Mouse (Mus musculus) embryonic facial prominence, embryonic 12.5 days (tissue): ENCODE measurements around the gene Urod. TPM values are rescaled to one million over a fixed set of nuclear protein-coding genes. Genes with fewer than 3 reads are reported as not detected.

Experiments used
- ATAC-seq: fragments of 200-750 bp; cut with Nextera tagmentation; 2 replicates; pipeline ENCODE4 v1.8.0; 2017; ENCODE audit not compliant: insufficient number of reproducible peaks, insufficient read depth, low FRiP score, low TSS enrichment
- H3K27ac ChIP-seq: fragments of 300-500 bp; sonication (generic); 2 replicates; pipeline ENCODE4 v1.5.1; 2016; ENCODE audit warnings: mild to moderate bottlenecking
- H3K27me3 ChIP-seq: fragments of 300-500 bp; sonication (generic); 2 replicates; pipeline ENCODE4 v1.6.1; 2016; ENCODE audit warnings: mild to moderate bottlenecking, moderate library complexity
- H3K36me3 ChIP-seq: fragments of 300-500 bp; sonication (generic); 2 replicates; pipeline ENCODE4 v1.6.1; 2016; ENCODE audit warnings: mild to moderate bottlenecking
- H3K4me1 ChIP-seq: fragments of 300-500 bp; sonication (generic); 2 replicates; pipeline ENCODE4 v1.6.1; 2016
- H3K4me2 ChIP-seq: fragments of 300-500 bp; sonication (generic); replicated peaks from 2 replicates; pipeline ENCODE4 v1.6.1; 2016; ENCODE audit warnings: mild to moderate bottlenecking, moderate library complexity
- H3K4me3 ChIP-seq: fragments of 300-500 bp; sonication (generic); 2 replicates; pipeline ENCODE4 v1.5.1; 2016; ENCODE audit warnings: mild to moderate bottlenecking
- H3K9ac ChIP-seq: fragments of 300-500 bp; sonication (generic); 2 replicates; pipeline ENCODE4 v1.6.1; 2016; ENCODE audit warnings: mild to moderate bottlenecking, moderate library complexity
- H3K9me3 ChIP-seq: fragments of 300-500 bp; sonication (generic); 2 replicates; pipeline ENCODE4 v1.6.1; 2016; ENCODE audit warnings: mild to moderate bottlenecking, moderate library complexity
- WGBS: fragments of 180-500 bp; shearing (Covaris S2); methylation state at CpG from one replicate; pipeline ENCODE4 v1.1.7; 2016; 5-methylcytosine and 5-hydroxymethylcytosine counted together
- polyA plus RNA-seq: library from polyadenylated mRNA; unstranded; fragments of >200 nt; fragmentation: Nextera tagmentation; extraction: Ambion mirVana; gene quantifications from 2 replicates; pipeline ENCODE4 v1.2.1, GENCODE M21; 2016

The Urod gene
- polyA plus RNA-seq, 1 experiment from 2014 or later = 110 TPM

DNA sequence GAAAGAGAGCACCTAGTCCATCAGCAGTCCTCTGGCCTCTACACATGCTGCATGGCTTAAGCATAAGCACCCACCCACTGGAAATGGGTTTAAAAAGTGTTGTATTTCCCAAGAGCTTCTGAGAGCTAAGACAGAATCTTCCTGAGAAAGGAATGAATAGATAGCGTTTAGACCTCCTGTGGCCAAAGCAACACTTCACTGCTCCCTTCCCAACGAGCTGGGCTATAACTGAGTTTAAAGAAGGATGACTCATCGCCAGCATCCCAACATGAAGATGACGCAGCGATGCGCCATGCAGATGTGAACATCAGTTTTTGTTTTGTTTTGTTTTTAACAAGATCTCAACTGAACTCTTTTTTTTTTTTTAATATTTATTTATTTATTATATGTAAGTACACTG lies 19.4 kb upstream of the Urod start:
- Histone ChIP-seq H3K36me3 (no peaks in the 10 kb centered on the region), H3K27ac (no peak overlapping the region), H3K4me1 (no peaks in the 10 kb centered on the region), H3K27me3 (no peaks in the 10 kb centered on the region), H3K4me3 (no peak overlapping the region), H3K9me3 (no peaks in the 10 kb centered on the region), H3K4me2 (no peak overlapping the region), H3K9ac (no peak overlapping the region)
- no peak for ATAC-seq
- 86% methylated on average over 6 of the region's 6 CpGs for WGBS

DNA sequence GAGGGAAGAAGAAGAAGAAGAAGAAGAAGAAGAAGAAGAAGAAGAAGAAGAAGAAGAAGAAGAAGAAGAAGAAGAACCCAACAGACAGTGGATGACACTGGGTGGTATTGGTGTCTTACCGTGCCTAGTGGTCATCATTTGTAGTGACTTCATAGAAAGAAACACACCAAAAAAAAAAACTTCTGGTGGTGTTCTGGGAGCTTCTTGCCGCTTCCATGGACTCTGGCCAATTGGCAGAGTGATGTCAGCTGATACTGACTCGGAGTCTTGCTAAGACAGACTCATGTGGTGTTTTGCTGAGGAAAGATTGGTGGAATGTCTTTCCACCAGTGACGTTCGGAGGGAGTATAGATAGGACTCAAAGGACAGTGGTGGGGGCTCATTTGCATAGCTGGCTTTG lies 16.0 kb upstream of the Urod start:
- Histone ChIP-seq H3K9me3 (no peaks in the 10 kb centered on the region), H3K4me2 (no peak overlapping the region), H3K4me3 (no peak overlapping the region), H3K4me1 (no peaks in the 10 kb centered on the region), H3K27ac (no peak overlapping the region), H3K27me3 (no peaks in the 10 kb centered on the region), H3K9ac (no peak overlapping the region), H3K36me3 (no peaks in the 10 kb centered on the region)
- 83% methylated on average over 5 of the region's 5 CpGs for WGBS
- no peak for ATAC-seq

DNA sequence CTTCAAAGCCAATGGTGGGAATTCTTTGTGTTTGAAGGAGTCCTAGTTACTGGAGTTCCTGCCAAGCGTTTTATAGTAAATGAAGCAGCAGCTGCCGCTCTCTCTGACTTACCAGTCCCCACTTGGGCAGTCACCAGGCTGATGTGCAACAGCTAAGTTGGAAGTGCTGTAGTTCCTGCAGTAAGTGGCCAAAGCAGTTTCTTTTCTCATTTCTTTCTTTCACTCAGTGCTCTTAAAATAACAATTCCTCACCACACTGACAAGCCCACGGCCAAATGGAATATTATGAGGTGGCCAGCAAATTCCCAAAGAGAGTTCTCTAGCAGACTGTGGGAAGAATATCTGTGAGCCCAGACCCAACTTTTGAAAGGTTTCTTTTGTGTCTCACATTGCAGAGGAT lies 12.8 kb upstream of the Urod start:
- Histone ChIP-seq H3K4me1 (peaks cover 8% of the 10 kb centered on the region), H3K27ac (no peak overlapping the region), H3K9ac (no peak overlapping the region), H3K36me3 (peaks cover 3% of the 10 kb centered on the region; the same call in 1 of the 2 replicates), H3K4me3 (no peak overlapping the region), H3K27me3 (no peaks in the 10 kb centered on the region), H3K4me2 (no peak overlapping the region), H3K9me3 (no peaks in the 10 kb centered on the region)
- 79% methylated on average over 3 of the region's 3 CpGs for WGBS
- no peak for ATAC-seq

DNA sequence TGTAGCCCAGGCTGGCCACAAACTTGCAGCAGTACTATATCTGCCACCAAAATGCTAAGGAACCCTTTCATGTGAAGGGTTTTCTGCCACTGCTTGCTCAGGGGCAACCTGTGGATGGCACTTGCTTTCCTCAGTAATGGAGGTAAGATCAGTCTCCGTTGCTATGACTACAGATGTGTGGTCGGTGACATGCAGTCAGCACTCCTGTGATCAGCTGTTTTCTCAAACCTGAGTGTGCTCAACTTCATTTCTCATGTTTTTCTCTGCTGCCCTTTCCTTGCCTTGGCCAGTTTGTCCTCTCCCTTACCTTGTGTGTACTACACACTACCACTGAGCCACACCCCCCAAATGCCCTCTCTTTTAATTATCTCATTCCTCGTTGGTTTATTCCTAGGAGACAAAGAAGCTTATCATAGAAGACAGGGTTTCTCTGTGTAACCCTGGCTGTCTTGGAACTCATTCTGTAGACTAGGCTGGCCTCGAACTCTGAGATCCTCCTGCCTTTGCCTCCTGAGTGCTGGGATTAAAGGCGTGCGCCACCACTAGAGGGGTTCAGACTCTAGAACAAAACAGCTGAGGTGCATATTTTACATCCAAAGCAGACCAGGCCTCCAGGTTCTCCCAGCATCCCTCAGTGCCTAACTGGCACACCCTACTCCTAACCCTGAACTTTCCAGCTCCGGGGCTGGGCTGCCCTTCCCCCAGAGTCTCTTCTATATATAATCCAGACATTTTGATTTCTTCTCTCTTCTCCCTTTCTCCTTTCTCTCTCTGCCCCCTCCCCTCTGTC lies 11.6 kb upstream of the Urod start:
- H3K4me1 ChIP-seq = peaks cover 8% of the 10 kb centered on the region
- no peaks in the 10 kb centered on the region for H3K9me3 ChIP-seq
- peaks cover 9% of the 10 kb centered on the region; the same call in 1 of the 2 replicates for H3K36me3 ChIP-seq
- ATAC-seq = no peak
- no peak overlapping the region for H3K9ac ChIP-seq
- no peaks in the 10 kb centered on the region for H3K27me3 ChIP-seq
- H3K27ac ChIP-seq = no peak overlapping the region
- 72% methylated on average over 7 of the region's 7 CpGs for whole genome bisulfite sequencing
- H3K4me3 ChIP-seq = no peak overlapping the region
- no peak overlapping the region for H3K4me2 ChIP-seq

DNA sequence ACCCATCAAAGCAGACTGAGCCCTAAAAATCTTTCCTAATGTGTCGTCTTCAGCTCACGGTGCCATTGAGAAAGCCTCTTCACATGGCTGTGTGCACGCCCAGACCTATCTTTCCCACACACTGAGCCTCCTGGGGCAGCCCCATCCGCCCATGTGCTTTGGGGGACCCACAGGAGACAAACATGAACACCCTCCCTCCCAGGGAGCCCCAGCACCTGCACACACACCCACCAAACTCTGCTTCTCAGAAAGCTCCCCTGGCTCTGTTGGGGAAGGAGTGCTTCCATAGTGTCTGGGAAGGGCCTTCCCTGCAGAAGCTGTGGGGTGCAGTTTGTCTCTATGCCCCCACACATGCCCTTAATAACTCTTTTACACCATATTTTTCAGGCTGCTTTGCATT lies 10.4 kb upstream of the Urod start:
- Histone ChIP-seq H3K36me3 (peaks cover 16% of the 10 kb centered on the region; the same call in 1 of the 2 replicates), H3K9ac (no peak overlapping the region), H3K4me2 (no peak overlapping the region), H3K27ac (no peak overlapping the region), H3K4me3 (no peak overlapping the region), H3K27me3 (no peaks in the 10 kb centered on the region), H3K9me3 (no peaks in the 10 kb centered on the region), H3K4me1 (peaks cover 8% of the 10 kb centered on the region)
- WGBS = 88% methylated on average over 4 of the region's 4 CpGs
- no peak for ATAC-seq

DNA sequence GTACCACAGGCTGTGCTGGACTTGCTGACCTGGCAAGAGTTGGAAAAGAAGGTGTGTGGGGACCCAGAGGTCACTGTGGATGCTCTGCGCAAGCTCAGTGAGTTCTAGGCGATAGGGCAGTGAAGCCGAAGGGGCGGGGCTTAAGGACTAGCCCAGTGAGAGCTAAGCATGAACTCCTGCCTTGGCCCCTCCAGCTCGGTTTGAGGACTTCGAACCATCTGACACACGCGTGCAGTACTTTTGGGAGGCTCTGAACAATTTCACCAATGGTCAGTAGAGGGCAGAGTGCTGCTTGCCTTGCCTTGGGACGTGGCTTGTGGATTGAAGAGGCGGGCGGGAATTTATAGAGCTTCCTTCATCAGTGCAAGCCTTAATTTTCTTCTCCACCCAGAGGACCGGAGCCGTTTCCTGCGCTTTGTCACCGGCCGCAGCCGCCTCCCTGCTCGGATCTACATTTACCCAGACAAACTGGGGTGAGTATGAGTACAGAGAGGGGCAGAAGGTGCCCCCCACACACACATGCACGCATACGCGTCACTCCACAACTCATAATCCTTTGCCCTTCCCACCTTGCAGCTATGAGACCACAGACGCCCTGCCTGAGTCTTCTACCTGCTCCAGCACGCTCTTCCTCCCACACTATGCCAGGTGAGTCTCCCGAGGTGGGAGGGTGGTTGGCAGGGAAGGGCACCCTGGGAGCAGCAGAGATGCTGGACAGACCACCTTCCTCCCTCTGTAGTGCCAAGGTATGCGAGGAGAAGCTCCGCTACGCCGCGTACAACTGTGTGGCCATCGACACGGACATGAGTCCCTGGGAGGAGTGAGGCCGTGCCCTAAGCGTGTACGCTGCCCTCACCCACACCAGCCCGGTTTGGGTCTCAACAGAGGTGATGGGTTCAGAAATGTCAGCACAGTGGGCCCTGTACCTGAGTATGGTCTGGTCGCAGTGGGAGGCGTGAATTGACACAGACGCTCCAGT lies 8.6 kb upstream of the Urod start:
- H3K27ac ChIP-seq = no peak overlapping the region

DNA sequence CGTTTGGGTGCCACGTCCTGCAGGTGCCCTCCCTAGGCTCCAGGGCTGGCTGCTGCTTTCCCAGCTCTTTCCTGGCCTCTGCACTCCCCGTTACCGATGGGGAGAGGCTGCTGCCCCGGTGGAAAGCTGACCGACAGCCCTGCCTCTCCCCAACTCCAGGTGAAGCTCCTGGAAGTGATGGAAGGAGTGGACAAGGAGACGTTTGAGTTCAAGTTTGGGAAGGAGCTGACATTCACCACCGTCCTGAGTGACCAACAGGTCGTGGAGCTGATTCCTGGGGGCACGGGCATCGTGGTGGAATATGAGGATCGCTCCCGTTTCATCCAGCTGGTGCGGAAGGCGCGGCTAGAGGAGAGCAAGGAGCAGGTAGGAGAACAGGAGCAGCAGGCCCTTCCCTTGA lies 7.7 kb upstream of the Urod start:
- H3K9me3 ChIP-seq = no peaks in the 10 kb centered on the region
- H3K27ac ChIP-seq = no peak overlapping the region
- H3K27me3 ChIP-seq = no peaks in the 10 kb centered on the region
- 89% methylated on average over 16 of the region's 16 CpGs for WGBS
- H3K4me3 ChIP-seq = no peak overlapping the region
- H3K9ac ChIP-seq = no peak overlapping the region
- peaks cover 18% of the 10 kb centered on the region; the same call in 1 of the 2 replicates for H3K36me3 ChIP-seq
- H3K4me1 ChIP-seq = peaks cover 8% of the 10 kb centered on the region
- no peak for ATAC-seq
- no peak overlapping the region for H3K4me2 ChIP-seq

More for the DNA sequence above, 8.6 kb upstream of the Urod start:
- 57% methylated on average over 38 of the region's 38 CpGs for WGBS
- Histone ChIP-seq H3K4me1 (peaks cover 8% of the 10 kb centered on the region), H3K9me3 (no peaks in the 10 kb centered on the region), H3K4me2 (no peak overlapping the region; the same call in 1 of the 2 replicates), H3K36me3 (peaks cover 18% of the 10 kb centered on the region; the same call in 1 of the 2 replicates), H3K4me3 (no peak overlapping the region), H3K9ac (peak overlapping the region; percentile 25; the same call in 1 of the 2 replicates), H3K27me3 (no peaks in the 10 kb centered on the region)
- peak; percentile 52; the same call in 1 of the 2 replicates for ATAC-seq

DNA sequence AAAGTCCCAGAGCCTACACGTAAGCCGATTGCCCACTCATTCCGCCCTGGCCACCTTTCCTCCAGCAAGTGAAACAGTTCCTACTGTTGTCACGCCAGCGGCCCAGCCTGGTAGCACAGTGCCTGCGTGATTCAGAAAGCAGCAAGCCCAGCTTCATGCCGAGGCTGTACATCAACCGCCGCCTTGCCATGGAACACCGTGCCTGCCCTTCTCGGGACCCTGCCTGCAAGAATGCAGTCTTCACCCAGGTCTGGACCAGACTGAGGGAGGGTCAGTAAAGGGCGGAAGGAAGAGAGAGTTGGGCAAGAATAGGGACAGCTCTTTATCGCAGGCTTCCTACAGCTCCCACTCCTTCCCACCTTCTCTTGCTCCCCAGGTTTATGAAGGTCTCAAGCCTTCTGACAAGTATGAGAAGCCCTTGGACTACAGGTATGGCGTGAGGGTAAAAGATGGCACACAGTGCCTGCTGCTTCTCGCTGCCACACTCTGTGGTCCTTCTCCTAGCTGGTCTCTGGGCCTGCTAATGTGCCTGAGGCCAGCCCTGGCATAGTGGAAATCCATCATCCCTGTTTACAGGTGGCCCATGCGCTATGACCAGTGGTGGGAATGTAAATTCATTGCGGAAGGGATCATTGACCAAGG lies 5.4 kb upstream of the Urod start:
- no peaks in the 10 kb centered on the region for H3K9me3 ChIP-seq
- H3K4me2 ChIP-seq = no peak overlapping the region
- H3K36me3 ChIP-seq = peaks cover 18% of the 10 kb centered on the region; the same call in 1 of the 2 replicates
- ATAC-seq = no peak
- no peak overlapping the region for H3K9ac ChIP-seq
- no peaks in the 10 kb centered on the region for H3K27me3 ChIP-seq
- no peak overlapping the region for H3K27ac ChIP-seq
- 88% methylated on average over 17 of the region's 17 CpGs for WGBS
- peaks cover 19% of the 10 kb centered on the region for H3K4me1 ChIP-seq
- no peak overlapping the region for H3K4me3 ChIP-seq

DNA sequence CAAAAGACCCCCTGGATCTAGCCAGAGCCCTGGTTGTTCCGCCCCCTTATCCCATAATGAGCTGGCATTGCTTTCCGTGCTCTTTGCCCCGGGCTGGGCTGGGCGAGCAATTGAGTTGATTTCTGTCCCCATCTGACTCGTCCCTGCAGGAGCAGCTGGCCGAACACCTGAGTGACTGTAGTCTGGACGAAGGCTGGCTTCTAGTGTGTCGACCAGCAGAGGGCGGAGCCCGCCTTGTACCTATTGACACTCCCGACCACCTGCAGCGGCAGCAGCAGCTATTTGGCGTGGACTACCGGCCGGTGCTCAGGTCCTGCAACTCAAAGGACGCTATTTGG lies 1.6 kb upstream of the Urod start:
- WGBS = under 1% methylated on average over 16 of the region's 16 CpGs
- H3K4me1 ChIP-seq = peaks cover 19% of the 10 kb centered on the region
- no peak for ATAC-seq
- H3K9ac ChIP-seq = peak overlapping the region; percentile 83
- H3K36me3 ChIP-seq = peaks cover 9% of the 10 kb centered on the region; the same call in 1 of the 2 replicates
- peak overlapping the region; percentile 99 for H3K4me2 ChIP-seq
- H3K4me3 ChIP-seq = peak overlapping the region; percentile 97
- no peaks in the 10 kb centered on the region for H3K9me3 ChIP-seq
- H3K27me3 ChIP-seq = no peaks in the 10 kb centered on the region
- H3K27ac ChIP-seq = peak overlapping the region; percentile 75; the same call in 1 of the 2 replicates

DNA sequence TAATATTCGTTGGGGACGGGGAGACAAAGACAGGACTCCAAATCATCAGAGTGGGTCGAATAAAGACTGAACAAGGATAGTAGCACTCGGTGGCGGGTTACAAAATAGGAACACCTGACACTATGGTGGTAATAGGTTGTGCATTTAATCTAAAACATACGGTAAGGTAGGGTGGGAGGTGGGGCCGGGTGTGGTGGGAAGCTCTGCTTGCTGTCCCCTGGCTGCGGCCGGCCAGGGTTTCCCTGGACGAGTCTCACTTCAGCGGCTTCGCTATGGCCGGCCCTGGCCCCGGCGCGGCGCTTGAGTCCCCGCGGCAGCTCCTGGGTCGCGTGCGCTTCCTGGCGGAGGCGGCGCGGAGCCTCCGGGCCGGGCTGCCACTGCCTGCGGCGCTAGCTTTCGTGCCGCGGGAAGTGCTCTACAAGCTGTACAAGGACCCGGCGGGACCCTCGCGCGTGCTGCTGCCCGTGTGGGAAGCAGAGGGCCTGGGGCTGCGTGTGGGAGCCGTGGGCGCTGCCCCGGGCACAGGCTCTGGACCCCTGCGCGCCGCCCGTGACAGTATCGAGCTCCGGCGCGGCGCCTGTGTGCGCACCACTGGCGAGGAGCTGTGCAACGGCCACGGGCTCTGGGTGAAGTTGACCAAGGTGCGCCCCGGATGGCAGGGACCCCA lies 1.1 kb upstream of the Urod start, which contains the start of gene Hectd3:
TSS of gene Hectd3 (plus strand) at position 187 of the 667 bp plus-strand sequence.
- peaks cover 8% of the 10 kb centered on the region; the same call in 1 of the 2 replicates for H3K36me3 ChIP-seq
- no peak; the same call in 1 of the 2 replicates for ATAC-seq
- H3K9ac ChIP-seq = peak within 1 kb of the TSS; percentile 83
- peaks cover 19% of the 10 kb centered on the region for H3K4me1 ChIP-seq
- H3K9me3 ChIP-seq = no peaks in the 10 kb centered on the region
- peak within 1 kb of the TSS; percentile 99 for H3K4me2 ChIP-seq
- H3K27ac ChIP-seq = peak within 1 kb of the TSS; percentile 75
- H3K27me3 ChIP-seq = no peaks in the 10 kb centered on the region
- H3K4me3 ChIP-seq = peak within 1 kb of the TSS; percentile 97
- WGBS = under 1% methylated on average over 58 of the region's 58 CpGs

DNA sequence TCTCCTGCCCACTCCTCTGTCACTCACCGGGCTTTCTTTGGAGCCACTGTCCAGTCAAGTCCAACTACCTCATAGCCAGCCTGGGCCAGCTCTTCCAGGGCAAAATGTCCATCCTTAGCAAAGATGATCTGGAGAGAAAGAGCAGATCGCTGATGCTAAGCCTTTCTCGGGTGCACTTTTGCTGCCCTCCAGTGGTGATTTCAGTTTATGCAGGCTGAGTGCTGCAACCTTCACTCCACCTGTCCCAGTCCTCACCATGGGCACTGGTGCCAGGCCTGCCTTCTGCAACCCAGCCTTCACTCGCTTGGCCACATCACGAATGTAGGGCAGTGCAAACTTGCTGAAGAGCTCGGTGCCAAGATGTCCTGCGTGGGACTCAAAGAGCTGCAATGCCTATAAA lies 2.8 kb downstream of the Urod start:
- Histone ChIP-seq H3K27ac (no peak overlapping the region), H3K4me2 (no peak overlapping the region), H3K9me3 (no peaks in the 10 kb centered on the region), H3K9ac (no peak overlapping the region), H3K4me3 (no peak overlapping the region), H3K27me3 (no peaks in the 10 kb centered on the region), H3K4me1 (peaks cover 19% of the 10 kb centered on the region), H3K36me3 (peaks cover 3% of the 10 kb centered on the region; the same call in 1 of the 2 replicates)
- no peak for ATAC-seq
- 9% methylated on average over 7 of the region's 7 CpGs for WGBS
